Mouse (Mus musculus) left cerebral cortex, postnatal 10 days (tissue): Measurements from ENCODE around the gene Klhl22. TPM values are rescaled to one million over a fixed set of nuclear protein-coding genes. Genes with fewer than 3 reads are reported as not detected.
A peak's percentile ranks its signal among the peaks of the same experiment; 100 is the strongest.

Experiments
- DNase-seq, 2 experiments: peaks; one replicate each; pipeline ENCODE4 v3.0.0; 2021 to 2022; ENCODE audit warnings: low spot score in 2 of 2, mixed read lengths in 1 of 2; ENCODE audit errors: extremely low spot score in 1 of 2
- intact Hi-C: fragments of 180-260 bp; cut with DNase I; formaldehyde crosslinking; loops from one replicate; pipeline ENCODE4 v1.15.1; 2025
- total RNA-seq, 2 experiments: library from RNA; stranded (reverse); gene quantifications; 2 replicates each; pipeline ENCODE4 v1.2.3; 2021

The Klhl22 gene
- total RNA-seq, 2 experiments from 2014 or later: 96.5 to 101 TPM

- DNase-seq: no peak
- intact Hi-C loops: loop anchor here (5.0 to 10.0 kb wide), 2 partner anchors 168 to 256 kb away; partner anchors contain the start of gene Ccdc74a
Observed at GRCm38 (mm10) chr16:17813173-17813572, 53.8 kb downstream of the Klhl22 start.

GRCm38 (mm10) chr16:17815411-17816402, 56.3 kb downstream of the Klhl22 start:
- intact Hi-C loops: loop anchor here (10.0 kb wide), 1 partner anchor 171 kb away; the partner anchor contains the start of gene Ccdc74a
- peak in 1 of 2 experiments; percentile 71 for DNase-seq

- intact Hi-C loops: loop anchor here (10.0 kb wide), 1 partner anchor 172 kb away; the partner anchor contains the start of gene Ccdc74a
Observed at GRCm38 (mm10) chr16:17816528-17816927, 57.1 kb downstream of the Klhl22 start.

GRCm38 (mm10) chr16:17826500-17826899, 67.1 kb downstream of the Klhl22 start:
- intact Hi-C loops: no loop called here
- no peak for DNase-seq

More at GRCm38 (mm10) chr16:17816528-17816927, 57.1 kb downstream of the Klhl22 start:
- no peak for DNase-seq

GRCm38 (mm10) chr16:17828229-17828628, 68.8 kb downstream of the Klhl22 start:
- intact Hi-C loops: no loop called here
- no peak for DNase-seq

GRCm38 (mm10) chr16:17828867-17829266, 69.4 kb downstream of the Klhl22 start:
- intact Hi-C loops: no loop called here
- DNase-seq: peak in 1 of 2 experiments; percentile 9

GRCm38 (mm10) chr16:17830385-17831178, 71.2 kb downstream of the Klhl22 start:
- intact Hi-C loops: no loop called here
- DNase-seq: no peak

GRCm38 (mm10) chr16:17831781-17832180, 72.4 kb downstream of the Klhl22 start:
- intact Hi-C loops: no loop called here
- no peak for DNase-seq

GRCm38 (mm10) chr16:17832821-17833220, 73.4 kb downstream of the Klhl22 start, which contains the start of gene B830017H08Rik:
B830017H08Rik (plus strand) TSS chr16:17833121.
- intact Hi-C loops: no loop called here
- DNase-seq: no peak

GRCm38 (mm10) chr16:17833321-17833680, 73.9 kb downstream of the Klhl22 start:
- intact Hi-C loops: no loop called here
- DNase-seq: peak in 1 of 2 experiments; percentile 66

- intact Hi-C loops: no loop called here
- peak in 1 of 2 experiments; percentile 62 for DNase-seq
Observed at GRCm38 (mm10) chr16:17833681-17834399, 74.4 kb downstream of the Klhl22 start.

GRCm38 (mm10) chr16:17834543-17834942, 75.1 kb downstream of the Klhl22 start:
- intact Hi-C loops: no loop called here
- DNase-seq: no peak

- no peak for DNase-seq
- intact Hi-C loops: no loop called here
Observed at GRCm38 (mm10) chr16:17835481-17835880, 76.1 kb downstream of the Klhl22 start.

GRCm38 (mm10) chr16:17838051-17838450, 78.6 kb downstream of the Klhl22 start, which contains the start of gene Car15:
Car15 (minus strand) TSS chr16:17838364.
- DNase-seq: no peak
- intact Hi-C loops: no loop called here

GRCm38 (mm10) chr16:17839976-17840375, 80.6 kb downstream of the Klhl22 start:
- DNase-seq: peak in 1 of 2 experiments; percentile 30
- intact Hi-C loops: no loop called here

GRCm38 (mm10) chr16:17842437-17842836, 83.0 kb downstream of the Klhl22 start:
- no peak for DNase-seq

More at GRCm38 (mm10) chr16:17842437-17842836, 83.0 kb downstream of the Klhl22 start:
- intact Hi-C loops: no loop called here
